Mouse (Mus musculus) lung, adult 2 months (tissue): ENCODE data around the gene Armc2. TPM values are rescaled to one million over a fixed set of nuclear protein-coding genes. Genes with fewer than 3 reads are reported as not detected.

ENCODE experiments used
- DNase-seq: peaks from one replicate; pipeline ENCODE4 v3.0.0; 2022
- H3K4me1 ChIP-seq: fragments of 200-500 bp; 2 replicates; pipeline ENCODE4 v1.6.1; 2011; ENCODE audit warnings: low read length; ENCODE audit not compliant: control insufficient read depth, insufficient read depth
- H3K4me3 ChIP-seq: fragments of 200-500 bp; replicated peaks from 2 replicates; pipeline ENCODE3; 2011; ENCODE audit warnings: low read depth, mild to moderate bottlenecking, control low read depth, low read length; ENCODE audit errors: extremely low read depth
- CTCF ChIP-seq: fragments of 200-500 bp; IDR thresholded peaks from 2 replicates; pipeline ENCODE4 v1.5.1; 2011; ENCODE audit warnings: mild to moderate bottlenecking, low read length, control low read depth; ENCODE audit not compliant: insufficient read depth
- POLR2A ChIP-seq: fragments of 200-500 bp; IDR thresholded peaks from 2 replicates; pipeline ENCODE4 v1.6.1; 2011; ENCODE audit warnings: low read depth, mild to moderate bottlenecking, control low read depth, low read length, borderline replicate concordance; ENCODE audit errors: extremely low read depth
- WGBS: fragments of 180-500 bp; shearing (Covaris S2); methylation state at CpG from one replicate; pipeline ENCODE4 v1.1.7; 2018; 5-methylcytosine and 5-hydroxymethylcytosine counted together
- polyA plus RNA-seq: library from polyadenylated mRNA; depleted of rRNA; stranded (reverse); fragments of >200 nt; gene quantifications from 2 replicates; pipeline ENCODE4 v1.2.3, GENCODE M21; 2012

Armc2 gene
- polyA plus RNA-seq, 1 experiment = 1.5 TPM

GRCm38 (mm10) chr10:41893433-41894411, 124.5 kb downstream of the Armc2 start:
- Histone ChIP-seq H3K4me3 (no peak overlapping the region), H3K4me1 (peaks cover 22% of the 10 kb centered on the region)
- TF ChIP-seq POLR2A = no peak
- no peak for TF ChIP-seq CTCF
- DNase-seq = no peak
- WGBS = 11% methylated on average over 4 of the region's 4 CpGs

- no peak for TF ChIP-seq CTCF
- no peak for TF ChIP-seq POLR2A
- no peak for DNase-seq
- Histone ChIP-seq H3K4me3 (no peak overlapping the region), H3K4me1 (peaks cover 28% of the 10 kb centered on the region)
- 65% methylated on average over 4 of the region's 4 CpGs for WGBS
Observed at GRCm38 (mm10) chr10:41891312-41891711, 126.9 kb downstream of the Armc2 start.

- no peak for DNase-seq
- TF ChIP-seq POLR2A (no peak), CTCF (no peak)
- Histone ChIP-seq H3K4me1 (peaks cover 28% of the 10 kb centered on the region), H3K4me3 (no peak overlapping the region)
Observed at GRCm38 (mm10) chr10:41890537-41890936, 127.7 kb downstream of the Armc2 start.

DNA sequence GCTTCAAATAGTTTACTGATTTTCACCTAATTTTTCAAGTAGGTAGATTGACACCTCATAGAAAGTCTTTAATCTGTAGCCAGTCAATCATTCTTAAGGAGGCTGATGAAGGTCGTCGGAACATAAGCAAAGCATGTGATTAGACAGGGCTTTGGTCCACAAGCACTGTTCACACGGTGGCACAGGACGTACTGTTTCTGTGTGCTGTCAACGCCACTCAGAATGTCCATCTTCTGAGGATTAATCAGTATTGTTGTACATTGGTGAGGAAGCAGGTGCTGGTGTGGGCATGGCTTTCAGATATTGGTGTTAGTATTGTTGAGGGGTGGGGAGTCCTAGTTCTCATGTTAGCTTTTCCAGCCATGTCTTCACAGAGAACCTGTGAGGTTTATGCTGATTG, 128.7 kb downstream of the Armc2 start:
- no peak for TF ChIP-seq POLR2A
- TF ChIP-seq CTCF = no peak
- peaks cover 26% of the 10 kb centered on the region for H3K4me1 ChIP-seq
- 38% methylated on average over 5 of the region's 5 CpGs for WGBS
- peak overlapping the region; percentile 32 for H3K4me3 ChIP-seq
- no peak for DNase-seq

DNA sequence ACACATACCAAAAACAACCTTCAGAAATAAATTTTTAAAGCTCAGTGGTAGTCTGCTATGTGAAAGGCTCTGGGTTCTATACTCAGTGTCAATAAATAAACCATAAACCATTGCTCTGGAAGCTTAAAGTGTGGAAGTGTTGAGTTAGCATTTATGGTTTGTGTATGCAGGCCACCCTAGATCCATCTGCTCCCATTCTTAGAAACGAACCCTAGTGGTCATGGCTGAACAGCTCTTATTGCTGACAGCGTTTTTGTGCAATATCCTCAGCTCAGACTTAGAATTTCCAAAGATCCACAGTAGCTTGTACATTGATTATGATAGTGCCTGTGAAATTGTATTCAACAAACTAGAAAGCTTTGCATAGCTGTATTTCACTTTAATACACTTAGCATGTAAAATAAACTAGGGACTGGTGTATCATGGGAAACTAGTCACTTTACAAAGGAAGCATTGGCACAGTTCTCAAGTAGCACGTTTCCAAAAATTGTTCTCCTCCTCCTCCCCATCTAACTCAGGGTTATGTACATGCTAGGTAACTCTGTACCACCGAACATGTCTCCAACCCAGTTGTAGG, 129.8 kb downstream of the Armc2 start:
- Histone ChIP-seq H3K4me3 (peak overlapping the region; percentile 88), H3K4me1 (peaks cover 21% of the 10 kb centered on the region)
- no peak for TF ChIP-seq CTCF
- no peak for TF ChIP-seq POLR2A
- DNase-seq = no peak
- WGBS = 17% methylated on average over 4 of the region's 4 CpGs

DNA sequence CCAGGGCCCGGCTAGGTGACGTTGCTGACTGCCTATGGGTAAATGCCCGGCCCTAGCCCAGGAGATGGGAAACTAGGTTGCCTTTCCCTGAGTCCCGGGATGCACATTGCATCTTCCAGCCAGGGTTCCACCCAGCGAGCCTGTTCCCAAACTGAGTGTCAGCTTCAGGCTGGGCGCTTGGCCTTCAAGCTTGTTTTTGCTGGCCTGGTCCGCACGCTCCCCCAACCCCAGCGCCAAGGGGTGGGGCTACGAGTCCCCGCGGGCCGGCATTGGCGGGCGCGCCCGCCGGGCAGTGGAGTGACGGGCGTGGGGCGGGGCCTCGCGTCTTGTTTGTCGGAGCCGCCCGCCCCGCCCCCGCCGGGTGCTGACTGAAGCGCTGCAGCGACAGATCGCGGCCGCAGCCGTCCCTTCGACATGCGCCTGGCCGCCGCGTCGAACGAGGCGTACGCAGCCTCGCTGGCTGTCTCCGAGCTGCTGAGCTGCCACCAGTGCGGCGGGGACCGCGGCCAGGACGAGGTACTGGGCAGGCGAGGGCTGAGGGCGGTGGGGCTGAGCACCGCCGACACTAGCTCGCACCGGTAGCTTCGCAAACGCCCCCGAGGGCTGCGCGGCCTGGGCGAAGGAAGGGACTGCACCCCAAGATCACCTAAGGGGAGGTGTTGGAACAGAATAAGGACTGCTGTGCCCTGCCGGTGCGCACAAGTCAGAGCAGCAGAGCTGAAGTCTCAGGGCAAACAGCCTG, 131.0 kb downstream of the Armc2 start:
- TF ChIP-seq POLR2A (peak; percentile 59; the same call in 1 of the 2 replicates), CTCF (no peak)
- H3K4me1 ChIP-seq = peaks cover 13% of the 10 kb centered on the region
- peak overlapping the region; percentile 88 for H3K4me3 ChIP-seq
- WGBS = under 1% methylated on average over 65 of the region's 65 CpGs
- peak; percentile 88 for DNase-seq

DNA sequence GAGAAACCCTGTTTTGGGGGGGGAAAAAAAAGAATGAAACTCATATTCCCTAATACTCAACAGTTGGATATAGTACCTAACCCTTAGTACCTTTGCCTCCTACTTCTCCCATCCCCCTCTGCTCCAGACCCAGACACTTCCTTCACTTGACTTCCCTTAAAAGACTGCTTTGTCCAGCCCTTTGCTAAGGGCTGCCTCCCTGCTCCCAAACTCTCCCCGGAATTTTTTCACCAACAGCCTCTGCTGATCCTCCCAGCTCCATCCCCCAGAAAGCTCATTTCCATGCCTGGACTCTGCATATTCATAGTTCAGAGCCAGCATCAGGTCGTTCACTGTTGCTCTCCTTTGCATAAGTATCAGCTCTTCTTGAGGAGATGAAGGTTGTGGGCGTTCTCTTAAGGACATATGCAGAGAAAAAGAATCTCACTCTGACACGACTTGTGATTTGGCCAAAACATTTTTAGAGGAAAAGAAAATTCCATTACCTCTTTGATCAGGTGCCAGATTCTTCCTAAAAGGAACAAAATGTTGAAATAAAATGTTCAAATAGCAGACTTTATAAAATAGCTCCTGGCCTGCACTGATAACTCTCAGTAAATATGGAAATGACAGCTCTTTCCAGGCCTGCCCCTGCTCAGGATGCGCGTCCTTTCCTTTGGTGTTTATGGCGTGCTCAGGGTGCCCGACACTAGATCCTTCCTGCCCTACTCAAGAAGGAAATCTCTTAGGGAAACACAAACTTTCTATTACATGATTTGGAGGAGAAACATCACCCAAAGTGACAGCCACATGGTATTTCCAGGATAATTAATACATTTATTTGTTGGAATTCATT, 134.3 kb downstream of the Armc2 start:
- no peak overlapping the region for H3K4me3 ChIP-seq
- 28% methylated on average over 8 of the region's 8 CpGs for WGBS
- H3K4me1 ChIP-seq = peaks cover 11% of the 10 kb centered on the region
- no peak for DNase-seq
- TF ChIP-seq POLR2A = no peak
- TF ChIP-seq CTCF = no peak

DNA sequence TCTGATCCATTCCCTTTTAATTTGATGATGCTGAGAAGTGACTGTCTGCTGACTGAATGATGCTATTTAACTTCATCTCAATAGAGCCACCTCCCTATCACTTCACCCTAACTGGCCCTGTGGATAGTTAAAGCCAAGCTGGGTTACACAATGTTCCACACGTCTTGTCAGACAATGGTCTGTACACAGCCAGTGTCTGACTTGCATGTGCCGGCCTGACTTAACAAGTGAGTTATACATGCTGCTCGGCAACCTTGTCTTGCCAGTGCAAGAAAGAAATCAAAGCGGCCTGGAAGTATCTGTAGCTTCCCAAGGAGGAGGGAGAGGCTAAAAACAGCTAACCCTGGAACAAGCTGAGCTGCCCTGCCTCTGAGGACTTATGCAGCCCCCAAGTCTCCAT, 136.8 kb downstream of the Armc2 start:
- Histone ChIP-seq H3K4me1 (peaks cover 4% of the 10 kb centered on the region; the same call in 1 of the 2 replicates), H3K4me3 (no peak overlapping the region)
- DNase-seq = no peak
- TF ChIP-seq CTCF (no peak), POLR2A (no peak)
- 57% methylated on average over 4 of the region's 4 CpGs for WGBS

- WGBS = 13% methylated on average over 1 of the region's 1 CpGs
- peaks cover 4% of the 10 kb centered on the region; the same call in 1 of the 2 replicates for H3K4me1 ChIP-seq
- TF ChIP-seq POLR2A = no peak
- TF ChIP-seq CTCF = no peak
- no peak for DNase-seq
- no peak overlapping the region for H3K4me3 ChIP-seq
Observed at GRCm38 (mm10) chr10:41880777-41881176, 137.5 kb downstream of the Armc2 start.
